Mouse (Mus musculus) spleen, postnatal 4 days (tissue): ENCODE data around the gene Dock4.
"Not testable (repeated sequence)": the region's sequence is repeated elsewhere in the genome, so short reads cannot be mapped to it uniquely, and the experiment has no call there.

Experiments
- DNase-seq, 2 experiments: peaks; one replicate each; pipeline ENCODE4 v3.0.0; 2022; ENCODE audit warnings: low spot score in 2 of 2

The Dock4 gene

DNA sequence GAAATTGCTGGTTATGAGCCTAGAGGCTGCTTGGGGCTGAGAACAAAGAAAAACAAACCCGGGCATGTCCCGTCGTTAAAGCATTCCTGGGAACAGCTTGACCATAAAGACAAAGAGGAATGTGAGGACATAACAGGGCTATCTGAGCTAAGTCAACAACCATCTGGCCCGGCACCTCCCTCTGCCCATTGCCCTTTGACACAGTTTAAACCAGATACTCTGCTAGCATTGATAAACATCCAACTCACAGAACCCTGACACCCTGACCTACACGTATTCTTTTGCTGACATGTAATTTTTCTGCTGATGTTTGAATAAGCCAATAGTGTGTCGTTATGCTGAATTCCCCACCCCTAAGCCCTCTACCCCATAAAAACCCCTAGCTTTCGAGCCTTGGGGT lies 427.5 kb downstream of the Dock4 start:
- DNase-seq = not testable (repeated sequence)

DNA sequence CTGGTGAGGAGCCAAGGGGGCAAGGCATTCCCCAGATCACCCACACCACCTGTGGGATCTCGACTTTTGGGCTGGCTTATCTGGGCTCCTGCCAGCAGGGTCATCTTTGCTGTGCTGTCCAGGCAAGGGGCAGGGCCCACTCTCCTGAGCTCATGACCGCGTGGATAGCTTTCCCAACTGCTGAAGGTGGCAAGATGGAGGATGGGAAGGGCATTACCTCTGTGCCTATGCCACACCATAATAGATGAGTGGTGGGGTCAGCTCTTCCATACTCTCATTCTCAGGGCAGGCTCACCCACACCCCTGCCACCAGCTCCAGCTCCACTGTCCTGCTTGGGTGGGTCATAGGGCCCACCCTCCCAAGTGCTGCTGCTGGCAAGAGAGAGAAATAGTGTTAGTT lies 439.2 kb downstream of the Dock4 start:
- DNase-seq = no peak

DNA sequence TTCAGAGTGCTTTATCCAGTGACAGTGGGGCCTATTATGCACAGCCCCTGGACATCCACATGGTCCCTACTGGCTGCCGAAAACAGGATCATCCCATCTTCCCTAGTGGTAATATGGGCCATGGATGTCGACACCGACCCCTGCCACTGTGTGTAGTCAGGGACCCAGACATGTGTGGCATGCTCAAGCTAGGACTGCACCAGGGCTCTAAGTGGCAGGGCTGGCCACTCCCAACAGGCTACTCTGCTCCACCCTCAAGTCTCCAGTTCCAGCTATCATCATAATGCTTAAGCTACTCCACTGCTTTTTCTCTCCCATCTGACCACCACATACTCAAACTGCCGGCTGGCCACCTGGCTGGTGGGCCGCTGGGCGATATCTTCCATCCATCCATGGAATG lies 439.6 kb downstream of the Dock4 start:
- DNase-seq = peak in 1 of 2 experiments; percentile 19

DNA sequence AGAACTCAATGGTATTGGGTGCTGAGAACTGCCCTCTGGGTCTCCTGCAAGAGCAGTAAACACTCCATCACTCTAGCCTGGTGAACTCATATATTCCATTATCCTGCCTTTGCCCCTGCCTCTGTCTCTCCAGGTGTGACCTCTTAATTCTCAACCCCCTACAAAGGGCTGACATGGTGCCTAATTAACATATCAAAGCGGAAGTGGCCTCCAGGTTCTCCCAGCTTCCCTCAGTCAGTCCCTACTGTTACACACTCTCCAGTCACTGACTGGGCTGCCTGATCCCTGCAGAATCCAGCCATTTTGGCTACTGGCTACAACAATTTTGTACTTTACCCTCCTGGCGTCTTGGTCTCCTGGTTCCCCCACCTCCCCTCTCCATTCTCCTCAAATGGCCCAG lies 441.7 kb downstream of the Dock4 start:
- no peak for DNase-seq

DNA sequence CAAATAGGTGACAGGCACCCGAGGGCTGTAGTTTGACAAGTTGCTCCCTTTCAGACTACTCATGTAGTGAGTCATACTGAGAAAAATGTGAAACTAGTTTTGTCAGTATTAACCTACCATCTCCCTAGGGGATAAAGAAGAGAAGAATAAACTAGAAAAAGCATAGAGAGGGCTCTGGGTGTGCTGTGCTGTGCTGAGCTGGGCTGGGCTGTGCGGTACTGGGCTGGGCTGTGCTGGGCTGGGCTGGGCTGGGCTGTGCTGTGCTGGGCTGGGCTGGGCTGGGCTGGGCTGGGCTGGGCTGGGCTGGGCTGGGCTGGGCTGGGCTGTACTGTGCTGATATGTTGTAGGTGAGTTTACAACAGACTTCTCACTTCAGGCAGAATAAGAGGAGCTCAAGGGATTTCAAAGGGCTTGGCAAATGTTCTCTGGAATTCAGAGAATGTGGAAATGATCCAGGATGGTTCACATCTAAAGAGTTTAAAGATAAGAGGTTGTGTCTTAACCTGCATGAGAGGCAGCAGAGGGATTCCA lies 442.6 kb downstream of the Dock4 start:
- peak in 1 of 2 experiments; percentile 26 for DNase-seq

DNA sequence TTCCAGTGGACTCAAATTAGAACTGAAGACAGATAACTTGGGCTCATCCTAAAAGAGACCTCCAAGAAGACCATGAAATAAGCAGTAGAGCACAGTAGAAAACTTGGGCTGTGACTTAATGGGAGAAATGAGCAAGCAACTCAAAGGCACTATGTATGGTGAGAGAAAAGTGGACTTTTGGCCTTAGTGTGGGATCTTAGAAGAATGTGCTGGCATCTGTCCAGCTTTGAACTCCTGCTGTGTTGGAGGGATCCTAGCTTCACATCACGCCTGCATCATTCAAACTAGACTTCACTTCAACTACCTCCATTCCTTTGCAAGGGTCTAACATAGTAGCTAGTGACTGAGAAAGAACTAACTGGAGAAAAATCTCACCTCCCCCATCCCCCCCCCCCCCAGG lies 443.1 kb downstream of the Dock4 start:
- no peak for DNase-seq

DNA sequence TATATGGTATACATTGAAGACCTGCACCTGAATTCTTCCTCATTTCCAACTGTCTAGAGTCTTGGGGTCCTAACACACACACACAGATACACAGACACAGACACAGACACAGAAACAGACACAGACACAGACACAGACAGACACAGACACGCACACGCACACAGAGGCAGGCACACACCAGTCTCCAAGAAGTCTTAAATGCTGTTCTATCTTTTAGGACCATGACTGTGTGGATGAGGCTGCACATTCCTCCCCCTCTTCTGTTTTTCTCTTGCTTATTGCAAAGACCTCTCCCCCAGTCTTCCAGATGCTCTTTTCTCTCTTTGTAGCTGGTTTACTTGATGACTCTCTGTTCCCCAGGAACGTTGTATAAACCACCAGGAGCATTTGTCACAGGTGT lies 443.8 kb downstream of the Dock4 start:
- DNase-seq = no peak

DNA sequence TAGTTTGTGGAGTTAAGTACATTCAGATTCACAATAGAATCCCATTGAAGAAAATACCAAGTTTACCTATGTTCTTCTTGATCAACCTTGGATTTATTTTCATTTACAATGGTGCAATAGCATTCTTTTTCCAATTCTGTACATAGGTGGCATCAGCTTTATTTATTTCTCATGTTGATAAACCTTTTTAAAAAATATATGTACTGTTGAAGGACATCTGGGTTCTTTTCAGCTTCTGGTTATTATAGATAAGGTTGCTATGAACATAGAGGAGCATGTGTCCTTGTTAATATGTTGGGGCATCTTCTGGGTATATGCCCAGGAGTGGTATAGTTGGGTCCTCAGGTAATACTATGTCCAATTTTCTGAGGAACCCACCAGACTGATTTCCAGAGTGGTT lies 445.4 kb downstream of the Dock4 start:
- DNase-seq = no peak

DNA sequence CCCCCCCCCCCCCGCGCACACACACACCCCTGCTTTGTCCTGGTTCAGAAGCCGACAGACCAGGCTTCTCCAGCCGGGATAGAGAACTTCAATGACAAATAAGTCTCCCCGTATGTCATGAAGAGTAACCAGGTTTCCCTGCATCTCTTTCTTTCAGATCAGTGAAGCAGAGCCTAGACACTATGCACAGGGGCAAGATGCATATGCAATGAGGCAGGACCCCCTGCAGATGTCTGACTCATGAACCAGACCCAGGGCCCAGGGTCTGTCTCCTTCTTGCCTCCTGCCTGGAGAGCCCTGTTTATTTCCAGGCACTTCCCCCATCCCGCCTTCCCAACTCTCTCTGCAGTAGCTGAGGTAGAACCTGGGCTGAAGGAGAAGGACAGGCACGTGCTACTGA lies 448.0 kb downstream of the Dock4 start:
- DNase-seq = no peak

DNA sequence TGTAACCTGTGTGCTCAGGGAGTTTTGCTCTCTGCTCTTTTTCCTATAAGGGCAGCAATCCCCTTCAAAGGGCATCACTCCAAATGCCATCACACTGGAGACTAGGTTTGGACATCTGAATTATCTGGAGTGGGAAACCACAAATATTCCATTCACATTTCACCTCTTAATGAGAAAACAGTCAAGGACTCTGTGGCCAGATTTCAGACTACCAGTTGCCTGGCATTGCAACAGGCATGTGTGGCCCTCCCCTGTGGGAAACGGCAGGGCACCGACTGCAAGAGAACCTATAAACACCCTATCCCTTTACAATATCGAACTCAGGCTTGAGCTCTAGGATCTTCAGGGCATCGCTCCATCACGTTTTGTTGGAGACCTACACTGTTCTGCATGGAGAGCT lies 448.9 kb downstream of the Dock4 start:
- DNase-seq = no peak
